Mouse (Mus musculus) intestine, embryonic 16.5 days (tissue): ENCODE measurements around the gene Crtc1. TPM values are rescaled to one million over a fixed set of nuclear protein-coding genes. Genes with fewer than 3 reads are reported as not detected.

Experiments
- ATAC-seq: fragments of 200-750 bp; cut with Nextera tagmentation; 2 replicates; pipeline ENCODE4 v1.8.0; 2017; ENCODE audit warnings: moderate TSS enrichment, moderate library complexity
- H3K27ac ChIP-seq: fragments of 300-500 bp; sonication (generic); 2 replicates; pipeline ENCODE4 v1.5.1; 2014; ENCODE audit warnings: mild to moderate bottlenecking, low read length
- H3K27me3 ChIP-seq: fragments of 300-500 bp; sonication (generic); replicated peaks from 2 replicates; pipeline ENCODE4 v1.6.1; 2014; ENCODE audit warnings: low read length, control low read depth, mixed read lengths; ENCODE audit not compliant: control insufficient read depth, insufficient read depth
- H3K36me3 ChIP-seq: fragments of 300-500 bp; sonication (generic); 2 replicates; pipeline ENCODE4 v1.6.1; 2014; ENCODE audit warnings: low read length, control low read depth; ENCODE audit not compliant: control insufficient read depth, insufficient read depth
- H3K4me1 ChIP-seq: fragments of 300-500 bp; sonication (generic); 2 replicates; pipeline ENCODE4 v1.6.1; 2014; ENCODE audit warnings: low read length, control low read depth, mixed read lengths; ENCODE audit not compliant: control insufficient read depth, insufficient read depth
- H3K4me2 ChIP-seq: fragments of 300-500 bp; sonication (generic); 2 replicates; pipeline ENCODE4 v1.6.1; 2014; ENCODE audit warnings: low read depth, low read length, control low read depth
- H3K4me3 ChIP-seq: fragments of 300-500 bp; sonication (generic); 2 replicates; pipeline ENCODE4 v1.5.1; 2014; ENCODE audit warnings: mild to moderate bottlenecking, low read length
- H3K9ac ChIP-seq: fragments of 300-500 bp; sonication (generic); 2 replicates; pipeline ENCODE4 v1.6.1; 2014; ENCODE audit warnings: low read depth, low read length
- H3K9me3 ChIP-seq: fragments of 300-500 bp; sonication (generic); 2 replicates; pipeline ENCODE4 v1.6.1; 2016; ENCODE audit warnings: low read length, control low read depth; ENCODE audit not compliant: control insufficient read depth
- WGBS: fragments of 180-500 bp; shearing (Covaris S2); extraction: QIAGEN DNeasy Blood & Tissue Kit; methylation state at CpG from one replicate; pipeline ENCODE4 v1.1.7; 2014; 5-methylcytosine and 5-hydroxymethylcytosine counted together
- polyA plus RNA-seq: library from polyadenylated mRNA; unstranded; fragments of >200 nt; fragmentation: Nextera tagmentation; extraction: Ambion mirVana; gene quantifications from 2 replicates; pipeline ENCODE4 v1.2.1, GENCODE M21; 2015

Gene Crtc1
- polyA plus RNA-seq, 1 experiment from 2014 or later = 12.9 TPM

DNA sequence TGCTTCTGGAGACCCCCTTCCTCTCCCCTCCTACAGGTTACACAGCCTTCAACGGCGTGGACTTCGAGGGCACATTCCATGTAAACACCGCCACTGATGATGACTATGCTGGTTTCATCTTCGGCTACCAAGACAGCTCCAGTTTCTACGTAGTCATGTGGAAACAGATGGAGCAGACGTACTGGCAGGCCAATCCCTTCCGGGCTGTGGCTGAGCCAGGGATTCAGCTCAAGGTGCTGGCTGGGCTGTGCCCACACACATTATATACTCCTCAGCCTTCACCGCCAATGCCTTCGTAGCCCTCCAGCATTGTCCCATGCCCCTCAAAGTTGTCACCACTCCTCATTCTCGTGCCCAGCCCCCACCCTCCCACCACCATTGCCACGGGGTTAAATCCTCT is 59.3 kb downstream of the Crtc1 start:
- Histone ChIP-seq H3K27ac (no peak overlapping the region), H3K9me3 (no peaks in the 10 kb centered on the region), H3K27me3 (peaks cover 32% of the 10 kb centered on the region), H3K4me2 (no peak overlapping the region), H3K4me1 (peaks cover 13% of the 10 kb centered on the region), H3K9ac (no peak overlapping the region), H3K4me3 (no peak overlapping the region), H3K36me3 (no peaks in the 10 kb centered on the region)
- WGBS = 80% methylated on average over 12 of the region's 12 CpGs
- no peak for ATAC-seq

DNA sequence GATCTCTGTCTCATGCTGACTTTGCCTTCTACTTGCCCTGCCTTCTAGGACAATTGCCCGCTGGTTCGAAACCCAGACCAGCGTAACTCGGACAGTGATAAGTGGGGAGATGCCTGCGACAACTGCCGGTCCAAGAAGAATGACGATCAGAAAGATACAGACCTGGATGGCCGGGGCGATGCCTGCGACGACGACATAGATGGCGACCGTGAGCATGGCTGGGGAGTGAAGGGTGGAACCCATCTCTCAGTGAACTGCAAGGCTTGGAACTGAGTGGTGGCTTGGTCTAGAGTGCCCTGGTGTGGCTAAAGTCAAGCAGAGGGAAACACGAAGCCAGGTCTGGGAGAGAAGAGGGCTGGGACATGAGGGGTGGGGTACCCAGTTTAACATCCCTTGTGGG is 62.3 kb downstream of the Crtc1 start:
- Histone ChIP-seq H3K27me3 (peaks cover 62% of the 10 kb centered on the region), H3K4me1 (peaks cover 30% of the 10 kb centered on the region), H3K9ac (no peak overlapping the region), H3K27ac (no peak overlapping the region), H3K4me3 (no peak overlapping the region), H3K4me2 (no peak overlapping the region), H3K9me3 (no peaks in the 10 kb centered on the region), H3K36me3 (no peaks in the 10 kb centered on the region)
- WGBS = 11% methylated on average over 15 of the region's 15 CpGs
- ATAC-seq = no peak

DNA sequence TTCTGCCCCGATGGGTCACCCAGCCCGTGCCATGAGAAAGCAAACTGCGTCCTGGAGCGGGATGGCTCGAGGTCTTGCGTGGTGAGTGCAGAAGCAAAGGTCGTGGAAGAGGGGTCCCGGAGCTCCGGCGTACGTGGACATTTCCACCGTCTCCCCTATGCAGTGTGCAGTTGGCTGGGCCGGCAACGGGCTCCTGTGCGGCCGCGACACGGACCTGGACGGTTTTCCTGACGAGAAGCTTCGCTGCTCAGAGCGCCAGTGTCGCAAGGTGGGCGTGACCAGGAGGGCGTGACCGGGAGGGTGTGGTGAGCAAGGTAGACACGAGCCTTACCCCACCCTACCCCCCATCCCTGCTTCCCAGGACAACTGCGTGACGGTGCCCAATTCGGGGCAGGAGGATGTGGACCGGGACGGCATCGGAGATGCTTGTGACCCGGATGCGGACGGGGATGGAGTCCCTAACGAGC is 63.1 kb downstream of the Crtc1 start:
- Histone ChIP-seq H3K36me3 (no peaks in the 10 kb centered on the region), H3K27ac (no peak overlapping the region), H3K9ac (peak overlapping the region; percentile 2; the same call in 1 of the 2 replicates), H3K4me1 (peaks cover 30% of the 10 kb centered on the region), H3K4me2 (peak overlapping the region; percentile 38; the same call in 1 of the 2 replicates), H3K4me3 (peak overlapping the region; percentile 24), H3K27me3 (peaks cover 70% of the 10 kb centered on the region), H3K9me3 (no peaks in the 10 kb centered on the region)
- ATAC-seq = no peak
- 8% methylated on average over 37 of the region's 37 CpGs for WGBS

DNA sequence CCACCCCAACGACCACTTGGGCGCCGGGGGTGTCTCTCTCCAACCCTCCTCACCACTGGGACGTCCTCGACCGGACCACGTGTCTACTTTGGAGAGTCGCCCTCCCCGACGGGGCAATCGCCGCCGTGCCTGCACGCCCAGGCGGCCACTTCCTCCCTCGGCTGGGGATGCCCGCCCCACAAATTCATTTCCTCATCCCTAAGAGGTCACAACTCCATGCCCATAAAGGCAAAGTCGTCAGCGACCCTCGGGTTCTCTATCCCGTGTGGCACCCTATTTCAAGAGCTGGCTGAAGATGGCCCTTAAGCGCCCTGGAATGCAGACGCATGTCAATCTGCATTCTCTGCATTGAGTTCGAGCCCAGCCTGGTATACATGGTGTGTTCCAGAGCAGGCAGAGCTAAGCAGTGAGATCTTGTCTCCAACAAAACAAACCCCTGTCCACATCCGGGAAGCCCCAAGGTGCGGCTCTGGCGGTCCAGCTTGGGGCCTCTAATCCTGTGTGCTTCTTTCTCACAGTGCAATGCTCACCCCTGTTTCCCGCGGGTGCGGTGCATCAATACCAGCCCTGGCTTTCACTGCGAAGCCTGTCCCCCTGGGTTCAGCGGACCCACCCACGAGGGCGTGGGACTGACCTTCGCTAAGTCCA is 64.0 kb downstream of the Crtc1 start:
- H3K9ac ChIP-seq = 0 out of 2 replicates have a peak overlapping the region, but pooled peaks have one; percentile 39
- H3K4me1 ChIP-seq = peaks cover 30% of the 10 kb centered on the region
- H3K27ac ChIP-seq = no peak overlapping the region
- H3K27me3 ChIP-seq = peaks cover 70% of the 10 kb centered on the region
- H3K4me3 ChIP-seq = peak overlapping the region; percentile 48
- WGBS = 5% methylated on average over 35 of the region's 35 CpGs
- H3K9me3 ChIP-seq = no peaks in the 10 kb centered on the region
- H3K36me3 ChIP-seq = no peaks in the 10 kb centered on the region
- peak; percentile 7; the same call in 1 of the 2 replicates for ATAC-seq
- no peak overlapping the region for H3K4me2 ChIP-seq

DNA sequence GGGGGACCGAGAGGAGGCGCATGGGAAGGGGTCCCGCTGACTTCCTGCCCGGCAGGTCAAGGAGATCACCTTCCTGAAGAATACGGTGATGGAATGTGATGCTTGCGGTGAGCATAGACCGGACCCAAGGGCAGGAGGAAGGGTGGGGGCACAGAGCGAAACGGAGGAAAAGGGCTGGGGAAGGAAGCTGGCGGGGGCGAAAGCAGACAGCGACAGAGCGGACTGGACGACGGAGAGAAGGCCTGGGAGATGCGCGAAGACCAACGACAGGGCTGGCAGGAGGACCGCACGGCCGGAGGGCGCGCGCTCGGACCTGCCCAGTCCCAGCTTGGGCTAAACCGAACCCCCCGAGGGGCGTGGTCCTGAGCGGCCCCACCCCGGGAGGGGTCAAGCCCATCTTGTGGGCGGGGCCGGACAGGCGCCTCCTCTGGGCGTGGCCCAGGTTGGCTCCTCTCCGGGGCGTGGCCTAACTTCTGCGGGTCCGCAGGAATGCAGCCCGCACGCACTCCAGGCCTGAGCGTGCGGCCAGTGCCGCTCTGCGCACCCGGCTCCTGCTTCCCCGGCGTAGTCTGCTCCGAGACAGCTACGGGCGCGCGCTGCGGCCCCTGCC is 65.0 kb downstream of the Crtc1 start:
- H3K4me1 ChIP-seq = peaks cover 30% of the 10 kb centered on the region
- H3K4me2 ChIP-seq = peak overlapping the region; percentile 79
- peak overlapping the region; percentile 48 for H3K4me3 ChIP-seq
- no peaks in the 10 kb centered on the region for H3K36me3 ChIP-seq
- 1% methylated on average over 53 of the region's 53 CpGs for WGBS
- H3K27me3 ChIP-seq = peaks cover 70% of the 10 kb centered on the region
- peak overlapping the region; percentile 39; the same call in 1 of the 2 replicates for H3K9ac ChIP-seq
- no peak overlapping the region for H3K27ac ChIP-seq
- peak; percentile 76 for ATAC-seq
- H3K9me3 ChIP-seq = no peaks in the 10 kb centered on the region

DNA sequence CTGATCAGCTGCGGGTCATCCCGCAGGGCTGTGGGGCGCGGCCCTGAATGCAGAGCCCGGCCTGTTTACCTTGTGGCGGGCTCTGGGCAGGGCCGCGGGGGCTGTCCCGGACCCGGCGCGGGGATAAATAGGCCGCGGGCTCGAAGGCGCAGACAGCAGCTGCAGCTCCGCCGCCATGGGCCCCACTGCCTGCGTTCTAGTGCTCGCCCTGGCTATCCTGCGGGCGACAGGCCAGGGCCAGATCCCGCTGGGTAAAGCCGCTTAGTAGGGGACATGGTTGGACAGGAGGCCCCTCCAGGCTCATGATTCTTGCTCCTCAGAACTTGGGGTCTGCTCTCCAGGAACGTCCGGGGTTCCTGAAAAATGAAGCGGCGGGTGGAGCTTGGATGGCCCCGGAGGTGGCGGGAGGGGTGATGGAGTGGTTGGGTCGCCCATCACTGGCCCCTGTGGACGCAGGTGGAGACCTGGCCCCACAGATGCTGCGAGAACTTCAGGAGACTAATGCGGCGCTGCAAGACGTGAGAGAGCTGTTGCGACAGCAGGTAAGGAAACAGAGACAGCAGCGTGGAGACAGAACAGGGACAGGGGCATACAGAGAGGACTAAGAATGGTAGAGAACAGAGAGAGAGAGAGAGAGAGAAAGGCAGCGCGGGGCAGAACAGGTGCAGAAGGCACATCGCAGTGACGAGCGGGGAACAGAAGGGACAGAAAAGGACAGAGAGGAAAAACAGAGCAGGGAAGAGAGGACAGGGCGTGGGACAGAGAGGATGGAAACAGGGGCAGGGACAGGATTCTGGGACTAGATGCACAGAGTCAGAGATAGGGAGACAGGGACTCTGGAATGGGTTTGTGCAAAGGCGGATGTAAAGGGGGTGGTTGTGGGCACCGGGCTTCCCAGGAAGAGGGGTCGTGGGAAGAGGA is 65.7 kb downstream of the Crtc1 start, which contains the start of gene Comp:
Gene Comp, plus strand, starts transcription at position 162 of the 921 bp plus-strand sequence.
- Histone ChIP-seq H3K4me2 (peak within 1 kb of the TSS; percentile 79), H3K27ac (no peak within 1 kb of the TSS), H3K4me1 (peaks cover 30% of the 10 kb centered on the region), H3K9me3 (no peaks in the 10 kb centered on the region), H3K36me3 (no peaks in the 10 kb centered on the region), H3K4me3 (peak within 1 kb of the TSS; percentile 48), H3K9ac (peak within 1 kb of the TSS; percentile 39; the same call in 1 of the 2 replicates), H3K27me3 (peaks cover 70% of the 10 kb centered on the region)
- ATAC-seq = no peak
- WGBS = 3% methylated on average over 47 of the region's 47 CpGs

DNA sequence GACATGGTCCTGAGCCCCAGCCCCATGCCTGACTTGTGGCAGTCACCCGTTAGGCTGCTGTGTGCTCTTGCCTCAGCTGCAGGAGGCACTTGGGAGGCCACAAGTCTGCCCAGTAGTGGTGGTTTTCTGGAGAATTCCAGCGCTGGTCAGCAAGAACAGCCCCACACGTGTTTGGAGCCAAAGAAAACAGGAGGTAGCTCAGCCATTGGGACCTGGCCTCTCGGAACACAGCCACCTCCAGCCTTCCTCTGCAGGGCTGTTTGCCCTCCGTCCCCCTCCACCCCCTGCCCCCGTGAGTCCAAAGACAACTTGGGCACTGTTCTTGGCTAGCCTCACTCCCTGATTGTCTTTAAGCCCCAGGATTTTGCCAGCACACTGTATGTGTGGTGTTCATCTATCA is 67.4 kb downstream of the Crtc1 start:
- H3K9ac ChIP-seq = no peak overlapping the region
- peaks cover 56% of the 10 kb centered on the region for H3K27me3 ChIP-seq
- peaks cover 30% of the 10 kb centered on the region for H3K4me1 ChIP-seq
- H3K9me3 ChIP-seq = no peaks in the 10 kb centered on the region
- 38% methylated on average over 6 of the region's 6 CpGs for WGBS
- no peak for ATAC-seq
- no peak overlapping the region for H3K4me3 ChIP-seq
- no peak overlapping the region for H3K27ac ChIP-seq
- H3K4me2 ChIP-seq = no peak overlapping the region
- no peaks in the 10 kb centered on the region for H3K36me3 ChIP-seq

DNA sequence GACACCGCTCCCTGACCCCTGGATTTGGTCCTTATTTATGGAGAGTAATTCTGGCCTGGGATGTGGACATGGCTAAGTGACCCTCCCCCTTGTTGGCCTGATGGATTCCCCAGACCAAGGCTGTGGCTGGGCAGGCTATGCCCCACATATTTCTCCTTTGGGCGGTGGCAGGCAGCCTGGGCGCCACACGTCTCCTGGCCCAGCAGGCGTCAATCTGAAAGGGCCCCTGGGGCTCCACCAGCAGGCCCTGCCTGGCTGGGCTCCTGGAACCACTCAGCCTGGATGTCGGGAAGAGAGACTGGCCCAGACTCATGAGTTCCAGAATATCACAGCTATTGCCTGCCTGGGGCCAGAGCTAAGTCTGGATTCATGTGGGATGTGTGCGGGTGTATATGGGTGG is 68.9 kb downstream of the Crtc1 start:
- peaks cover 41% of the 10 kb centered on the region for H3K27me3 ChIP-seq
- H3K9ac ChIP-seq = no peak overlapping the region
- H3K4me1 ChIP-seq = peaks cover 21% of the 10 kb centered on the region
- no peaks in the 10 kb centered on the region for H3K9me3 ChIP-seq
- H3K4me3 ChIP-seq = no peak overlapping the region
- ATAC-seq = no peak
- H3K27ac ChIP-seq = no peak overlapping the region
- no peak overlapping the region for H3K4me2 ChIP-seq
- WGBS = 82% methylated on average over 7 of the region's 7 CpGs
- H3K36me3 ChIP-seq = no peaks in the 10 kb centered on the region

DNA sequence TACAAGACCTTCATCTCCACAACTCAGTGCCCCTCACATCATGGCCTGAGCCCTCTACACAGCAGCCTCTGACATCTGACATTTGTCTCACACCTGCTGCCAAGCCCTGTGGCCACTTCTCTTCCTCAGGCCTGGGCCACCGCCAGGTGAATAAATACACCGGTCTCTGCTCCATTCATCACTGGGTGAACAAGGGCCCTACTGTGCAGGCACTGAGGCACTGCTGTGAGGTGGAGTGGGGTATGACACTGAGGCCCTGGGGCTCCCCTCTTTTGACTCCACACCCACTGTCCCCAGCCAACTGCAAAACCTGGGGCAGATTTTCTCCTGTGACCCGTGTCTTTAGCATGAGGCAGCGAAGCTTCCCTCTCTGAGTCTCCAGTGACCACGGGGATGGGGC is 72.8 kb downstream of the Crtc1 start:
- Histone ChIP-seq H3K27me3 (peaks cover 3% of the 10 kb centered on the region), H3K9me3 (no peaks in the 10 kb centered on the region), H3K36me3 (no peaks in the 10 kb centered on the region), H3K4me1 (peaks cover 4% of the 10 kb centered on the region; the same call in 1 of the 2 replicates), H3K4me2 (no peak overlapping the region), H3K4me3 (no peak overlapping the region), H3K27ac (no peak overlapping the region), H3K9ac (no peak overlapping the region)
- 66% methylated on average over 5 of the region's 5 CpGs for WGBS
- ATAC-seq = peak; percentile 43; the same call in 1 of the 2 replicates
